ENCODE assay signal across 18 mouse cellular contexts in the genomic region with DNA sequence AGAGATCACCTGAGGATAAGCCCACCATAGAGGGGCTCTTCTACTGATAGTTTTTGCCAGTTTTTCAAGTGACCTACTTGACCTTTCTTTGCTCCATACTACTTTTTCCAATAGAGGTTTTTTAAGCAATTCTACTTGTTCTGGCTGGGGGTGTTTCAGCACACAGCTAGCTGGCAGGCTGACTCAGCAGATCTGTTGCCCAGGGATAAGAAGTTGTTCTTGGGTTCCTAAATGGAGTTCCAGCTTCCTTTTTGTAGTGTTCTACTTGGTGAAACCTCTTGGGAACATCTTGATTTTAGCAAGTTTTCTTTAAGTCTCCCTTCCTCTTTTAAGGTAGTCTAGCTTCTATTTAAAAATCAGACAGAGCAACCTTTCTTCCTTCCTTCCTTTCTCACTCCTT.
"Had no signal": no experiment of that assay in that cellular context is flagged by ENCODE, and none has a peak within 500 bp of the region (broad histone marks: within the 10 kb centered on the region; RNA-seq: fewer than 3 reads in every experiment).

No protein-coding gene starts in this region.

- DNase-seq: gastrocnemius, adult 2 months; gastrocnemius, postnatal 10 days; gastrocnemius, postnatal 25 days; heart, adult 11 months; heart, adult 2 months; heart, postnatal 14 days; heart, postnatal 36 days; kidney, adult 11 months; kidney, adult 2 months; kidney, adult 9 months; kidney, postnatal 14 days; kidney, postnatal 36 days; layer of hippocampus, adult 9-11 months; layer of hippocampus, postnatal 36 days; left cerebral cortex, postnatal 4 days had no signal

- ATAC-seq: hindbrain, postnatal 0 days; intestine, embryonic 16.5 days; liver, embryonic 12.5 days had no signal
